Mouse (Mus musculus): ENCODE data around the gene Nipa1. TPM values are rescaled to one million over a fixed set of nuclear protein-coding genes. Genes with fewer than 3 reads are reported as not detected.

Gene Nipa1
- 2.3 and 3.3 TPM in 2 replicates for polyA plus RNA-seq (2011; ENCODE audit: insufficient read depth, insufficient read length, low read depth, missing spikeins)

GRCm38 (mm10) chr7:56019930-56020253 lies at the start of gene Nipa1:
Gene Nipa1 (minus strand): TSS chr7:56019954.
- Histone ChIP-seq H3K27ac (ENCODE audit: insufficient read depth, low read length) (no peak within 1 kb of the TSS), H3K9me3 (replicated peaks; ENCODE audit: control insufficient read depth, insufficient read depth, low read length, poor library complexity, severe bottlenecking) (no peaks in the 10 kb centered on the region), H3K27me3 (ENCODE audit: control insufficient read depth, insufficient read depth, low read length, poor library complexity, severe bottlenecking) (no peaks in the 10 kb centered on the region), H3K9ac (ENCODE audit: low read depth, poor library complexity, severe bottlenecking) (peak within 1 kb of the TSS; percentile 53), H3K4me1 (ENCODE audit: control insufficient read depth, insufficient read depth, low read length) (no peaks in the 10 kb centered on the region), H3K4me3 (ENCODE audit: low read depth, low read length) (peak within 1 kb of the TSS; percentile 90), H3K36me3 (ENCODE audit: control insufficient read depth, insufficient read depth, low read length, poor library complexity, severe bottlenecking) (no peaks in the 10 kb centered on the region)
- TF ChIP-seq CTCF (IDR thresholded peaks at IDR 0.05; ENCODE audit: low read depth, low read length) (no peak), POLR2A (IDR thresholded peaks at IDR 0.05; ENCODE audit: insufficient read depth, low read length) (no peak), EP300 (IDR thresholded peaks at IDR 0.05; ENCODE audit: insufficient read depth, low read depth, low read length) (no peak)

GRCm38 (mm10) chr7:56066634-56067033 lies 46.9 kb upstream of the Nipa1 start:
- no peaks in the 10 kb centered on the region for H3K4me1 ChIP-seq (ENCODE audit: control insufficient read depth, insufficient read depth, low read length)
- no peaks in the 10 kb centered on the region for H3K27me3 ChIP-seq (ENCODE audit: control insufficient read depth, insufficient read depth, low read length, poor library complexity, severe bottlenecking)
- no peak for TF ChIP-seq EP300 (IDR thresholded peaks at IDR 0.05; ENCODE audit: insufficient read depth, low read depth, low read length)
- no peak for TF ChIP-seq POLR2A (IDR thresholded peaks at IDR 0.05; ENCODE audit: insufficient read depth, low read length)
- TF ChIP-seq CTCF (IDR thresholded peaks at IDR 0.05; ENCODE audit: low read depth, low read length), result no peak
- no peak overlapping the region for H3K9ac ChIP-seq (ENCODE audit: low read depth, poor library complexity, severe bottlenecking)
- no peak overlapping the region for H3K4me3 ChIP-seq (ENCODE audit: low read depth, low read length)
- H3K36me3 ChIP-seq (ENCODE audit: control insufficient read depth, insufficient read depth, low read length, poor library complexity, severe bottlenecking), result no peaks in the 10 kb centered on the region
- H3K27ac ChIP-seq (ENCODE audit: insufficient read depth, low read length), result no peak overlapping the region
- no peaks in the 10 kb centered on the region for H3K9me3 ChIP-seq (replicated peaks; ENCODE audit: control insufficient read depth, insufficient read depth, low read length, poor library complexity, severe bottlenecking)

GRCm38 (mm10) chr7:56066136-56066535 lies 46.4 kb upstream of the Nipa1 start:
- Histone ChIP-seq H3K4me1 (ENCODE audit: control insufficient read depth, insufficient read depth, low read length) (no peaks in the 10 kb centered on the region), H3K27me3 (ENCODE audit: control insufficient read depth, insufficient read depth, low read length, poor library complexity, severe bottlenecking) (no peaks in the 10 kb centered on the region), H3K36me3 (ENCODE audit: control insufficient read depth, insufficient read depth, low read length, poor library complexity, severe bottlenecking) (no peaks in the 10 kb centered on the region), H3K4me3 (ENCODE audit: low read depth, low read length) (no peak overlapping the region), H3K9ac (ENCODE audit: low read depth, poor library complexity, severe bottlenecking) (no peak overlapping the region), H3K9me3 (replicated peaks; ENCODE audit: control insufficient read depth, insufficient read depth, low read length, poor library complexity, severe bottlenecking) (no peaks in the 10 kb centered on the region), H3K27ac (ENCODE audit: insufficient read depth, low read length) (no peak overlapping the region)
- no peak for TF ChIP-seq CTCF (IDR thresholded peaks at IDR 0.05; ENCODE audit: low read depth, low read length)
- no peak for TF ChIP-seq EP300 (IDR thresholded peaks at IDR 0.05; ENCODE audit: insufficient read depth, low read depth, low read length)
- TF ChIP-seq POLR2A (IDR thresholded peaks at IDR 0.05; ENCODE audit: insufficient read depth, low read length), result no peak

- Histone ChIP-seq H3K4me1 (ENCODE audit: control insufficient read depth, insufficient read depth, low read length) (no peaks in the 10 kb centered on the region), H3K36me3 (ENCODE audit: control insufficient read depth, insufficient read depth, low read length, poor library complexity, severe bottlenecking) (no peaks in the 10 kb centered on the region), H3K27me3 (ENCODE audit: control insufficient read depth, insufficient read depth, low read length, poor library complexity, severe bottlenecking) (no peaks in the 10 kb centered on the region), H3K9me3 (replicated peaks; ENCODE audit: control insufficient read depth, insufficient read depth, low read length, poor library complexity, severe bottlenecking) (no peaks in the 10 kb centered on the region), H3K4me3 (ENCODE audit: low read depth, low read length) (no peak overlapping the region), H3K27ac (ENCODE audit: insufficient read depth, low read length) (no peak overlapping the region), H3K9ac (ENCODE audit: low read depth, poor library complexity, severe bottlenecking) (no peak overlapping the region)
- no peak for TF ChIP-seq CTCF (IDR thresholded peaks at IDR 0.05; ENCODE audit: low read depth, low read length)
- TF ChIP-seq EP300 (IDR thresholded peaks at IDR 0.05; ENCODE audit: insufficient read depth, low read depth, low read length), result no peak
- TF ChIP-seq POLR2A (IDR thresholded peaks at IDR 0.05; ENCODE audit: insufficient read depth, low read length), result no peak
Measured at GRCm38 (mm10) chr7:56064876-56065275, 45.1 kb upstream of the Nipa1 start.

GRCm38 (mm10) chr7:56055338-56055737 lies 35.6 kb upstream of the Nipa1 start:
- H3K9me3 ChIP-seq (replicated peaks; ENCODE audit: control insufficient read depth, insufficient read depth, low read length, poor library complexity, severe bottlenecking), result no peaks in the 10 kb centered on the region
- no peaks in the 10 kb centered on the region for H3K4me1 ChIP-seq (ENCODE audit: control insufficient read depth, insufficient read depth, low read length)
- no peak overlapping the region for H3K4me3 ChIP-seq (ENCODE audit: low read depth, low read length)
- TF ChIP-seq CTCF (IDR thresholded peaks at IDR 0.05; ENCODE audit: low read depth, low read length), result no peak
- no peak overlapping the region for H3K9ac ChIP-seq (ENCODE audit: low read depth, poor library complexity, severe bottlenecking)
- H3K36me3 ChIP-seq (ENCODE audit: control insufficient read depth, insufficient read depth, low read length, poor library complexity, severe bottlenecking), result no peaks in the 10 kb centered on the region
- no peak overlapping the region for H3K27ac ChIP-seq (ENCODE audit: insufficient read depth, low read length)
- no peaks in the 10 kb centered on the region for H3K27me3 ChIP-seq (ENCODE audit: control insufficient read depth, insufficient read depth, low read length, poor library complexity, severe bottlenecking)

- H3K27ac ChIP-seq (ENCODE audit: insufficient read depth, low read length), result no peak overlapping the region
- no peak overlapping the region for H3K9ac ChIP-seq (ENCODE audit: low read depth, poor library complexity, severe bottlenecking)
- no peaks in the 10 kb centered on the region for H3K36me3 ChIP-seq (ENCODE audit: control insufficient read depth, insufficient read depth, low read length, poor library complexity, severe bottlenecking)
- H3K9me3 ChIP-seq (replicated peaks; ENCODE audit: control insufficient read depth, insufficient read depth, low read length, poor library complexity, severe bottlenecking), result no peaks in the 10 kb centered on the region
- no peaks in the 10 kb centered on the region for H3K4me1 ChIP-seq (ENCODE audit: control insufficient read depth, insufficient read depth, low read length)
- TF ChIP-seq EP300 (IDR thresholded peaks at IDR 0.05; ENCODE audit: insufficient read depth, low read depth, low read length), result no peak
- TF ChIP-seq POLR2A (IDR thresholded peaks at IDR 0.05; ENCODE audit: insufficient read depth, low read length), result no peak
- no peak for TF ChIP-seq CTCF (IDR thresholded peaks at IDR 0.05; ENCODE audit: low read depth, low read length)
- no peaks in the 10 kb centered on the region for H3K27me3 ChIP-seq (ENCODE audit: control insufficient read depth, insufficient read depth, low read length, poor library complexity, severe bottlenecking)
- no peak overlapping the region for H3K4me3 ChIP-seq (ENCODE audit: low read depth, low read length)
Measured at GRCm38 (mm10) chr7:56052996-56053395, 33.2 kb upstream of the Nipa1 start.

All from ES-Bruce4 (cell line).